Mouse (Mus musculus): ENCODE data around the gene Psma3.
A peak's percentile ranks its signal among the peaks of the same experiment; 100 is the strongest.
"Not testable (repeated sequence)": the region's sequence is repeated elsewhere in the genome, so short reads cannot be mapped to it uniquely, and the experiment has no call there.

Psma3 gene

DNA sequence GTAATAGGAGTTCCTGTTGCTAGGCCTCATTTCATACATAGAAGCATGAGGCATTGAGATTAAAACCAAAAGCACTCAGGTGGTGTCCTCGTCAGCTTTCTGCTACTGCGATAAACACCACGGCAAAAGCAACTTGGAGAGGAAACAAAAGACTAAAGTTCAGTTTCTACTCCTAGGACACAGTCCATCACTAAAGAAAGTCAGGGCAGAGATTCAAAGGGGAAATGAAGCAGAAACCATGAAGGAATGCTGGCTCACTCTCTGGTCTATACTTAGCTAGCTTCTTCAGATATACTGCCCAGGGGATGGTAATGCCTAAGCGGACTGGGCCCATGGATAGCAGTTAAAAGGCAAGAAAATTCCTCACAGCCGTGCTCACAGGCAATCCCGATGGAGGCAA, 27.0 kb downstream of the Psma3 start:
- no peak for DNase-seq (ENCODE audit: low spot score)

DNA sequence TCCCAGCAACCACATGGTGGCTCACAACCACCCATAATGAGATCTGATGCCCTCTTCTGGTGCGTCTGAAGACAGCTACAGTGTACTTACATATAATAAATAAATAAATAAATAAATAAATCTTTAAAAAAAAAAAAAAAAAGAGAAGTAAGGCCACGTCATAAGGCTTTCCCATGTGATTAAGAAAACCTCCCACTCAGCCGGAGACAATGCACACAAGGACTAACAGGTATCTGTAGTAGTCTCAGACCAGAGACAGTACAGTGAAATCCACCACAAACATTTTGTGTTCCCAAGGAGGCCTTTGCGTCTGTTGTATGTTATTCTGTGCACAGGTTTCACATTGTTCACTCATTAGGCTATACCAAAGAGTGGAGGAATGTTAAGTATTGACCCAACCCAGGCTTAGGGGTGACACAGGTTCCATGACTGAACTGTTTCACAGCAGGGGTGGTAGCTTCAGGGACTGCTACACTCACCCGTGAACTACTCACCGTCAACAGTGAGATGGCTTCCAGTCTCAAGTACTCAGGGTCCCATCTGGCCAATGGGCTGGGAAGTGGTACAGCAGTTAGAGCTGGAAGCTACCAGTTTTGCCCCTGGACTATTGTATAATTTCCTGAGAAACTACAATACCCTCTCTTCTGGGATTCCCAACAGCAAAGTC, 29.5 kb downstream of the Psma3 start:
- DNase-seq (ENCODE audit: low spot score): no peak

DNA sequence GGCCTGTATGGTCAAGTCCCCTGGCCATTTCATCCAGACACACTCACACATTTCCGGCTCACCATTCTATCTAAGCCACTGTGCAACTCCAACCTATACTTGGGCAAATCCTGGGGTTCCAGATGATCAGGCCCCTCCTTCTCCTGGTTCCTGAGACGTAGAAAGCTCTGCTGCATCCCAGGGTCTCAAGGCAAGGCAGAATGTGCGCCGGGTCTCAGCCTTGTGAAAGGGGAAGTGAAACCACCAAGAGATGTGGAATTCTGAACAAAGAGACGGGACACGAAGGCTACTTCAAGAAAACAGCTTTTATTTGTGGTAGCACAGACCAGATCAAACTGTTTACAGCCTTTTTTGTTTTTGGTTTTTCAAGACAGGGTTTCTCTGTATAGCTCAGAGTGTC, 31.7 kb downstream of the Psma3 start:
- DNase-seq (ENCODE audit: low spot score): no peak

DNA sequence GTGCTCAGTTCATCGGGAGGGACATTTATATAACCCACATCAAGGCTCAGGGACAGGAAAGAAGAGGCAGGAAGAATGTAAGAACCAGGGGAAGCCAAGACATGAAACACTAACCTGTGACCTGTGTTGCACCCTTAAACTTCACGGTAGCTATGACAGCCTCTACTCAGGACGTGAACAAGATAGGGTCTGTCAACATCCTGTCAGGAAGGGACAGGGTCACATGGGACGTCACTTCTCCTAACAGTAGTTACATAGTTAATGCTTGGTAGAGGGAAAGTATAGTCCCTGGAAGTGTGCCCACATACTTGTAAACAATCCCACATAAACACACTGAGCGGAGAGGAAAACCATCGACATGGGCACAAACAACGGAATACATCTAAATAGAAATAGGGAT, 32.5 kb downstream of the Psma3 start:
- no peak for DNase-seq (ENCODE audit: low spot score)

DNA sequence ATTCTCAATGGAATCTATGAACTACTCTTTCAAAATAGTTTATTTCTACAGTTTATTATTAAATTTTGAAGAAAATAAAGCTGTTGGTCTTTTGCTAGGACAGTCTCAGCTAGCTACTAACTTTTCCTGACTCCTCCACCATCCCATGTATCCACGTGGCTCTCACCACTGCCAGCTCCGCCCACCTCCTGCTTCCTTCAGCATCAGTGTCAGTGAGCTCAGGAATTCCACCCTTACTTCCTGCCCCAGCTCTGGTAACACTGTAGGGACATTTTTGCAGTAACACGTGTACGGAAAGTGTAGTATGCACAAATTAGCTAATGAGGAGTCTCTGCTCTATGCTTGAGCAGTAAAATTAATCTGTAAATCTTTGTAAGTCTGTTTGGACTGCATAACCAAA, 35.3 kb downstream of the Psma3 start:
- DNase-seq (ENCODE audit: low spot score): no peak

DNA sequence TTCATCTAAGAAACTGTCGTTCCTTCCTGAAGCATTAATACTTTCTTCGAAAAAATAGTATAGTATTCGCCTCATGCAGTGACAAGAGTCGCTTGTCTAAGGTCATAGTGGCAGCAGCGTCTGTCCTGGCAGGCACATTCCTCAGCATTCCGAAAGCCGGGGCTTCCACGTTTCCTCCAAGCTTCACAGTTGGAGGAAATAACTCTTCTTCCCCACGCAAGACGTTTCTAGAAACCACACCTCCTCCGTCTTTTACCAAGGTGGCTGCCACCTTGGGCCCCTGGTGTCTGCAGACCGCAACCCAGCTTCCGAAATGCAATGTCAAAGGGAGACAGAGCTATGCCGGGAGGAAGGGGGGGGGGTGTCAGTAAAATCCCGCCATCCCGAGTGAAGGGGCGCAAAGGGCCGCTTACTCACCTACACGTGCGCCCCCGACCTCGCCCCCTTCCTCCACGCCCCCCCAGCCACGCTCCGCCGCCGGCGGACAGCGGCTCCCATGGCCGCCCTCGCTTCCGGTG, 40.5 kb downstream of the Psma3 start:
- DNase-seq (ENCODE audit: low spot score): no peak

DNA sequence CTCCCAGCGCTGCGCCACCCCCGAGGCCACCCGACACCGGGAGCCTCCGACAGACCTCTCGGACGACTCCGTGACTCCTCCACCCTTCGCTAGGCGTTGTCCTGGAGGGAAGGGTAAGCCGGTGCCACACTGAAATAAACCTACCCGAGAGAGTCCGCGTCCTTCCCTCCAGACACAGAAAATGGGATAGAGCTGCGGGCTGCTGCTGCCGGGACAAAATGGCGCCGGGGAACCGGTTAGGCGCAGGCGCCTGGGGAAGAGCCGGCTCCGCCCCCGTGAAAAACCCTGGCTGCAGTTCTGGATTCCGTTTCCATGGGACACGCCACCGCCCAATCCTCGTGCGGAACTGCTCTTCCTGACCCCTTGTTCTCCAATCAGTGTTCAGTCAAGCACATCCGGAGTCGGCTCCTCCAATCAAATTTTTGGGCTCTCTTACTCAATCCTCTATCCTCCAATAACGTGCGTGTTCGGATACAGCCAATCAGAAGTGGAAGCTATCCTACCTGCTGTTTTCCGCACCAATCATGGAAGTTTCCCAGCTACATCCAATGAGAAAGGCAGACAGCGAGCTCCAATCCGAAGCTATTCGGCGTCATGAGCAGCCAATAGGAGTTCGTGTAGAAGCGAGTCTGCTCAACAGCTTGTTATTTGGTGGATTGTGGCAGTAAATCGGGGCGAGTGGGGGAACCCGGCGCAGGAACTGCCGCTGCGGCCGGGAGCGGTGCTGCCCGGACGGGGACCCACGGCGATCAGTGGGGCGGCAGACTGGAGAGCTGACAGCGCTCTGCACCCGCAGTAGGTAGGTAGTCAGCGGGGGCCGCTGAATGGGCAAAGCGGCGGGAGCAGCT, 41.2 kb downstream of the Psma3 start, which contains the start of gene Arid4a:
Arid4a (plus strand) TSS at position 628 of the 848 bp plus-strand sequence.
- peak; percentile 94 for DNase-seq (ENCODE audit: low spot score)

DNA sequence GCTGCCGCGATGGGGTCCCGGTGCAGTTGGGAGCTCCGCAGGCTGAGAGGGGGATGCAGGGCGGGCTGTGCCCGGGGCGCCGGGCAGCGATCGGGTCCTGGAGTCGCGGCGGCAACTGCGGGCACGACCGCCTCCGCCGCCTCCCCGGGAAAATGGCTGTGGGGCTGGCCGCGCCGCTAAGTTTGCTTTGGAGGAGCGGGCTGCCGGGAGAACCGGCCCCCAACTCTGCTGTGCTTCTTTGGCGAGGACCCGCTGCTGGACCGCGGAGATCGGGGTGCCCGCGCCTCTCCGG, 41.7 kb downstream of the Psma3 start:
- no peak for DNase-seq (ENCODE audit: low spot score)

DNA sequence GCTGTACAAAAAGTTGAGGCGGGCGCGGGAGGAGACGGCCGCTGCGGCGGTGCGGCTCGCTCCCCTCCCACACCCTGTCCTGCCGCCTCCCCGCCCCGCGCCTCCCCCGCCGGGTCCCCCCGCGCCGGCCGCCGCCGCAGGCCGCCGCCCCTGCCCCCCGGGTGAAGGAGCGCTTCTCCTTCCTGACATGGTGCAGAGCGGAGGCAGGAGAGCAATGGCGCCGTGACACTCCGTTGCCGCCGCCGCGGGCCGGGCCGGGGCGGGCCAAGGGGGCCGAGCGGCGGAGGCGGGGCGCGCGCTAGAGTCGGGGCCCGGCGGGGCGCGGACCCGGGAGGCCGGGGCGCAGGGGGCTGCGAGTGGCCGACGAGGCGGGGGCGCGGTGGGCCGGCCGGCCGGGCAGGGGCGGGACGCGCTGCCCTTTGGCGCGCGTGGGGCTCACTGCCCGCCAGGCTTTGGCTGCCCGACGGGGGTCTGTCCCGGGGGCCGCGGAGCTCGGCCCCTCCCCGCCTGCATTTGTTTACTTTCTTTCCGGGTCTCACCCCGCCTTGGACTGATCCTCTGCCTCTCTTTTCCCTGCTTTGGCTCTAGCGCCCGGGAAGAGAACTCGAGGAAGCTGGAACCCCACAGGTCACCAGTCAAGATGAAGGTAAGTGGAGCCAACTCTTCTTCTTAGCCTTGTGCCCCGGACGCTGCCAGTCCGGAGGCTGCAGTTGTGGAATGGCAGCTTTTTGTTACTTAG, 42.3 kb downstream of the Psma3 start:
- DNase-seq (ENCODE audit: low spot score): peak; percentile 47

DNA sequence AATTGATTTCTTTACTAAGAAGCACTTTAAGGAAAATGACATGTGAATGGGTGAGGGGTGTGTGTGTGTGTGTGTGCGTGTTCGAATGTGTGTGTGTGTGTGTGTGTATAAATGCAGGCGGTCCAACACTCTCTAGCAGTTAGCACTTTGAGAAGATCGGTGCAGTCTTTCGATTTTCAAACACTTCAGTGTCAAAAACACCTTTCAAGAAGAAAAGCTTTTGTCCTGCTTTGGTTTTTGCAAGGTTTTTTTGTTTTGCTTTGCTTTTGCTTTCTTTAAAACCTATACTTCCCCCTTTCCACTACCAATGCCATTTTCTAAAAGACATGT, 42.8 kb downstream of the Psma3 start:
- DNase-seq (ENCODE audit: low spot score): no peak

DNA sequence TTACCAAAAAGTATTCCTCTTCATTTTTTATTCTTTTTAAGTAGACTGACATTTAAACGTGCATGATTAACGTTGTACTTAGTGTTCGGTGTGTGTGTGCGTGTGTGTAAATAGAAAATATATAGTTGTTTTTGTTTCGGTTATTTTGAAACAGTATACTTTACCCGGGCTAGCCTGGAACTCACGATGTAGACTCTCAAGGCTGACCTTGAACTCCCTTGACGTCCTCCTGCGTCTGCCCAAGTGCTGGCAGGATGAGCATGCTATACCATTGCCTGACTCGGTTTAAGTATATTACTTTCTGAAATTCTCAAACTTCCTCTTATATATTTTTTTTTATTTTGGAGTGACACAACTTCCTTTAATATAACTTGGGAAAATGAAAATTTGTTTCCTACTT, 43.4 kb downstream of the Psma3 start:
- DNase-seq (ENCODE audit: low spot score): no peak

DNA sequence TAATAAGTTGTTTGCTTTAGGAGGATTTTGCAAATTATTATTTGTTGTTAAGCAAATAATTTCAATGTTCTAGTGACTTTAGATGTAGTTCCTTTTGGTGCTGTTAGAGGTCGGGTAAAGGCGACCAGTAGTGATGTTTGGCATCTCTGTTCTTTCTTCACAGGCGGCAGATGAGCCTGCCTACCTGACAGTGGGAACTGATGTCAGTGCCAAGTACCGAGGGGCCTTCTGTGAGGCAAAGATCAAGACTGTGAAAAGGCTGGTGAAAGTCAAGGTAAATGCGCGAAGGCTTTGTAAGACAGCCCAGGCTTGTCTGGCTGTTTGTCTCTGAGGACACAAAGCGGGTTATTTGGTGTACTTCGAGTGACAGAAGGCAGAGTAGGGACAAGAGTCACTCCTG, 44.8 kb downstream of the Psma3 start:
- DNase-seq (ENCODE audit: low spot score): no peak

DNA sequence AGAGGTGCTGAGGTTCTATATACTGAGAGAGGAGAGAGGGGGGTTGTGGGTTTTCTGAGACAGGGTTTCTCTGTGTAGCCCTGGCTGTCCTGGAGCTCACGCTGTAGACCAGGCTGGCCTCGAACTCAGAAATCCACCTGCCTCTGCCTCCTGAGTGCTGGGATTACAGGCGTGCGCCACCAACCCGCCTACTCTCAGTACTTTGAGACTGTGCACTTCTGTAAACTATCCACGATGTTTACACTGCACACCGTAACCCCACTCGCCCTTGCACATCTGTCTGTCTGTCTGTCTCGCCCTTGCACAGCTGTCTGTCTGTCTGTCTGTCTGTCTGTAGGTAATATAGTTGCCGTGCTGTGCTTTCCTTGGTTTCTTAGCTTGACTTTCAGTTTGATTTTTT, 50.0 kb downstream of the Psma3 start:
- DNase-seq (ENCODE audit: low spot score): no peak

DNA sequence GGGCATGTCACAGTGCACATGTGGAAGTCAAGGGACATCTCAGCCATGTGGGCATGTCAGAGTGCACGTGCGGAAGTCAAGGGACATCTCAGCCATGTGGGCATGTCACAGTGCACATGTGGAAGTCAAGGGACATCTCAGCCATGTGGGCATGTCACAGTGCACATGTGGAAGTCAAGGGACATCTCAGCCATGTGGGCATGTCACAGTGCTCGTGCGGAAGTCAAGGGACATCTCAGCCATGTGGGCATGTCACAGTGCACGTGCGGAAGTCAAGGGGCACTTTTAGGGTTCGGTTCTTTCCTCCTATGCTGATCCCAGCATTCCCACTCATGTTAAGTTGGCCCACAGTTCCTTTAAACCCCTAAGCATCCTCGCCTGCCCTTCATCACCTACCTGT, 53.8 kb downstream of the Psma3 start:
- DNase-seq (ENCODE audit: low spot score): not testable (repeated sequence)

DNA sequence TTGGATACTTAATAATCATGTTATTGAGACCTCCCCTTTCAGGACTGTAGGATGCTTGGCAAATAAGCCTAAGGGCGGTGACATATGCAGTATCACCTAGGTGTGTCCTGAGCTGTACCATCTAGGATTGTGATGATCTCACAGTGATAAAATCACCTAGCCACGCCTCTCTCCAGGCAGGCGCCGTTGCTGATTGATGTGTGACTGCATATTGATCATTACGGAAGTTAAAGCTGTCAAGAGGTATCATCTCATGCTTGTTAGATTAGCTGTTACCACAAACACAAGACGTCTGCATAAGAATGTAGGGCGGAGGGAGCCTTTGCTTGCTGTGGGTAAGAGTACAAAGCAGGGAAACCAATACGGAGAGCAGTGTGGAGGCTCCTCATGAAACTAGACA, 55.8 kb downstream of the Psma3 start:
- no peak for DNase-seq (ENCODE audit: low spot score)

DNA sequence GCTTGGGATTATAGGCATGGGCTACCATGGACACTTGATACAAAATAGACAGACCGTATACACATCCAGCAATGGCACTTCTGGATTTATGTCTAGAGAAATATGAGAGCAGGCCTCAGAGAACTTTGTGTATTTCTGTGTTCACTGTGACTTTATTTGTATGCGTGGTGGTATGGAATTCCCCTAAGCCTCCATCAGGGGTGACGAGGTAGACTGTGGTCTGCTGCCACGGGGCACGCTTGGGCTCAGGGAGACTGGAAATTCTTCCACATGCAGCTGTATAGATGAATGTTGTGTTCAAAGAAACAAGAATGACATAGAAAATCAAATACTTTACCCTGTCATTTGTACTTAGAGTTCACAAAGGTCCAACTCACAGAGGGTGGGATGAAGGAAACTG, 56.3 kb downstream of the Psma3 start:
- no peak for DNase-seq (ENCODE audit: low spot score)

DNA sequence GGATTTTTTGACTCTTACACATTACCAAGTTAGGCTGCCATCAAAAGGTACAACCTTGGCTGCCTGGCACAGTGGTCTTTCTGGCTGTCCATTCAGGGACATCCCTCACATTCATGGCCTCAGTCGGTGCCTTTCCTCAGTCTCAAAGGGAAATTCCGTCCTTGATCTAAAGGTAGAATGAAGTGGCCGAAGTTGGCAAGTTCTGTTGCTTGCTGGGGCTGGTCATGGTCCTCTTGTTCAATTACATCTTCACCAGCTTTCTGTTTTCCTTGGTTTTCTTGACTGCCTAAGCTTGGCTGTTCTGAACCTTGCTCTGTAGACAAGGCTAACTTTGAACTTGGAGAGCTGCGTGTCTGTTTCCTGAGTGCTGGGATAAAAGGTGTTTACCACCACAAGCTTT, 61.4 kb downstream of the Psma3 start:
- DNase-seq (ENCODE audit: low spot score): no peak

DNA sequence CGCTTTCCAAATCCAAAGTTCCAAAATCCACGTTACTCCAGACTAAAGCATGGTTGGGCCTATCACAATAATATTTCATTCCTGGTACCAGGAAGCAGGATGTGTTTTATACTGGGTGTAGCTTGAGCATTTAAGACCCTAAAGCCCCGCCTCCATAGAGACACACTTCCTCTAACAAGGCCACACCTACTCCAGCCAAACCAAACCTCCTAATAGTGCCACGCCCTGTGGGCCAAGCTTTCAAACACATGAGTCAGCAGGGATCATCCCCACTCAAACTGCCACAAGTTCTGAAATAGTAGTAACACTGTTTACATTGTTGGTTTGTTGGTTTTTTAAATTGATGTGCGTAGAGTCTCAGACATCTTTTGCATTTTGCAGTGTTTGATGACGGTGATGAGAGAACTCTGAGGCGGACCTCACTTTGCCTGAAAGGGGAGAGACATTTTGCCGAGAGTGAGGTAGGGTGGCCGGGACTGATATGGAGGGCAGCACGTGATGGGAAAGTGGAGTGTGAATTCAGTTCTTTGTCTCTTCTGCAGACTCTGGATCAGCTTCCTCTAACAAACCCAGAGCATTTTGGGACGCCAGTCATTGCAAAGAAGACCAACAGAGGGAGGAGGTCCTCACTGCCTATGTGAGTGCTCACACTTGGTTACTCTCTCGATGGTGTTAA, 62.4 kb downstream of the Psma3 start:
- no peak for DNase-seq (ENCODE audit: low spot score)

DNA sequence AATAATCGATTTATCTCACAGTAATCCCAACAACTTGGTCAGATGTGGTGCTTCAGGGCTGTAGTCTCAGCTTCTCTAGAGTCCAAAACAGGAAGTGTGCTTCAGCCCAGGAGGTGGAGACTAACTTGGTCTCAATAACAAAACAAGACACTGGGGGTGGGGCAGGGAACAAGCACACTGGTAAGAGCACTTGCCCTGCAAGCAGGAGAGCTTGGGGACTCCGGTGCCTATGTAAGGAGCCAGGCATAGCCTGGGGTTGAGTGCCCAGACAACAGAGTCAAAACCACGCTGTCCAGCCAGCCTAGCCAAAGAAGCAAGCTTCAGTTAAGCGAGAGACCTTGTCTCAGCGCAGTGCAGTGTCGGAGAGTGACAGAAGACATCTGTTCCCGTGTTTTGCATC, 66.0 kb downstream of the Psma3 start:
- peak; percentile 15 for DNase-seq (ENCODE audit: low spot score)

DNA sequence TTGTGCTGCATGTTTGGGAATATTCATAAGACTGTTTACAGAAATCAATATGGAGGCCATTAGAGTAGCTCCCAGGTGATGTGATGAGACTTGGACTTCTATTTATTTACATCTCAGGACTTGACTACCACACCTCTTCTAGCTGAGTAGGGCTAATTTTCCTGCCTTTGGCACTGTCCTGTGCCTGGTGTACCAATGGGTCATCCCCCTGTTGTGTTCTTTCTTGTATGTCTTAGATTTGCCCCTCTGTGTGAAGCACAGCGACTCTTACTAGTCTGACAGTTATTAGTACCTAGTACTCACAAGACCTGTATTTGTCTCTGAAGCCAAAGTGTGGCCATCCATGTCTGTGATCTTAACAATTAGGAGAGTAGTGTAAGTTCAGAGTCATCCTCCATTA, 68.0 kb downstream of the Psma3 start:
- DNase-seq (ENCODE audit: low spot score): no peak

DNA sequence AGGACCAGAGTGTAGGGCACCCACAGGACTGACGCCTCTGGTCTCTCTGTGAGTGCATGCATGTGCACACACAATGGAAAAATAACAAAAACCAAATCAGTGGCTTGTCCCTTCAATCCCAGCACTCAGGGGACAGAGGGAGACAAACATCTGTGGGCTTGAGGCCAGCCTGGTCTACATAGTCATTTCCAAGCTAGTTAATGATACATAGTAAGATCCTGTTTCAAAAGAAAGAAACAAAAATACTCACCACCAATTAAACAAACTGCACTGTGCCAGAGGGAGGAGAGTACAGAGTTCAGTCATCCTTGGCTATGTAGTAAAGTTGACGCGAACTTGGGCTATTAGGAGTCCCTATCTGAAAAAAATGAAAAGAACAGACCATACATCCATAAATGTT, 69.2 kb downstream of the Psma3 start:
- no peak for DNase-seq (ENCODE audit: low spot score)

DNA sequence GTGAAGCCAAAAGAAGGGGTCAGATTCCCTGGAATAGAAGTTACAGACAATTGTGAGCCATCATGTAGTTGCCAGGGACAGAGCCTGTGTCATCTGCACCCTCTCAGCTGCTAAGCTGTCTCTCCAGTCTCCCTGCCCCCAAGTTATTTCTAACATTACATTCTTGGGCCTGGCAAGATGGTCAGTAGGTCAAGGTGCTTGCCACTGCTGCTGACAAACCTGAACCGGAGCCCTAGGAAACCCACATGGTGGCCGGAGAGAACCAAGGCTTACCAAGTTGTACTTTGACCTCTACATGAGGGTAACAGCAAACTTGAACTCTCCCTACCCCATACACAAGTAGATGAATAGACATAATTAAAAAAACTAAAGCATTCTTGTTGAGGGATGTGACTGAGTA, 70.1 kb downstream of the Psma3 start:
- no peak for DNase-seq (ENCODE audit: low spot score)
